Mouse (Mus musculus) lung, postnatal 0 days (tissue): ENCODE measurements around the gene Nob1. TPM values are rescaled to one million over a fixed set of nuclear protein-coding genes. Genes with fewer than 3 reads are reported as not detected.

ENCODE experiments used
- ATAC-seq: fragments of 200-750 bp; cut with Nextera tagmentation; 2 replicates; pipeline ENCODE4 v1.8.0; 2017; ENCODE audit warnings: moderate library complexity
- DNase-seq: peaks from one replicate; pipeline ENCODE4 v3.0.0-alpha.2; 2016; ENCODE audit warnings: low spot score
- H3K27ac ChIP-seq: fragments of 300-500 bp; sonication (generic); 2 replicates; pipeline ENCODE4 v1.5.1; 2014; ENCODE audit warnings: antibody characterized with exemption, mild to moderate bottlenecking, low read length, mixed read lengths
- H3K27me3 ChIP-seq: fragments of 300-500 bp; sonication (generic); replicated peaks from 2 replicates; pipeline ENCODE4 v1.6.1; 2014; ENCODE audit warnings: low read length, mixed read lengths; ENCODE audit not compliant: insufficient read depth
- H3K36me3 ChIP-seq: fragments of 300-500 bp; sonication (generic); 2 replicates; pipeline ENCODE4 v1.6.1; 2014; ENCODE audit warnings: low read length, mixed read lengths; ENCODE audit not compliant: insufficient read depth
- H3K4me1 ChIP-seq: fragments of 300-500 bp; sonication (generic); 2 replicates; pipeline ENCODE4 v1.6.1; 2014; ENCODE audit warnings: antibody characterized with exemption, low read depth, low read length, mixed read lengths; ENCODE audit not compliant: insufficient read depth
- H3K4me2 ChIP-seq: fragments of 300-500 bp; sonication (generic); replicated peaks from 2 replicates; pipeline ENCODE4 v1.6.1; 2014; ENCODE audit warnings: low read depth, mild to moderate bottlenecking, low read length, moderate library complexity, mixed read lengths
- H3K4me3 ChIP-seq: fragments of 300-500 bp; sonication (generic); 2 replicates; pipeline ENCODE4 v1.5.1; 2014; ENCODE audit warnings: low read depth, low read length
- H3K9ac ChIP-seq: fragments of 300-500 bp; sonication (generic); replicated peaks from 2 replicates; pipeline ENCODE4 v1.6.1; 2014; ENCODE audit warnings: low read depth, mild to moderate bottlenecking
- H3K9me3 ChIP-seq: fragments of 300-500 bp; sonication (generic); 2 replicates; pipeline ENCODE4 v1.6.1; 2016; ENCODE audit warnings: low read length, mixed read lengths
- CTCF ChIP-seq: IDR thresholded peaks from 2 replicates; pipeline ENCODE4 v1.5.1; 2016; ENCODE audit warnings: antibody characterized with exemption, mild to moderate bottlenecking
- EP300 ChIP-seq: IDR thresholded peaks from 2 replicates; pipeline ENCODE4 v1.6.1; 2016; ENCODE audit warnings: antibody characterized with exemption, mild to moderate bottlenecking, control low read depth
- WGBS: fragments of 180-500 bp; shearing (Covaris S2); extraction: QIAGEN DNeasy Blood & Tissue Kit; methylation state at CpG from one replicate; pipeline ENCODE4 v1.1.7; 2014; 5-methylcytosine and 5-hydroxymethylcytosine counted together
- polyA plus RNA-seq: library from polyadenylated mRNA; unstranded; fragments of >200 nt; fragmentation: Nextera tagmentation; extraction: Ambion mirVana; gene quantifications from 2 replicates; pipeline ENCODE4 v1.2.1, GENCODE M21; 2015

Gene Nob1
- polyA plus RNA-seq, 1 experiment from 2014 or later = 26.4 TPM

DNA sequence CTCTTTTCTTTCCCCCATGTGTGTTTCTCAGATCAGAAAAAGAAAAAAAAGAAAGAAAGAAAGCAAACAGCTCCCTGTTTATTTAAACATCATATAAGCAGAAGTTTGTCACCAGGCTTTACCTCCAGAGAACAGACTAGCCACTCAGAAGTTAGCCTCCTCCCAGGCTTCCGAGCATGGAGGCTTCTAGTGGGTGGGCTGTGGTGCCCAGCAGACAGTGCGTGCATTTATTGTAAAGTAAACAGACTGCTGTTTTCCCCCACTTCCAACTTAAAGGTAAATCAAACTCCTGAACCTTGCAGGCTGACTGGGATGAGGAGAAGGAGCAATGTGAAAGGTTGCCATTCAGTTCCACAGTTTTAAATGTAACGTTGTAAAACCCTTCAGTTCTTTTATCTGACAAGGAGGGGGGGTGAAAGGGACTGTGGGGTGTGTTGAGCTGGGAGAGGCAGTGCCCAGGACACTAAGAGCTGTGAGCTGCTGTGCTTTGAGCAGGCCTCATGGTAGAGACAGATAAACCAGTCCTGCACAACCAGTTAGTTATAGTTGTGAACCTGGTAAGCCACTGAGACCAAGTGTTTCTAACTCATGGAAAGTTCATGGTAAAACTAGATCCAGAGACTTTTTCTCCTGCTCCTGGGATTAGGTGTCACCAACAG is 40.6 kb upstream of the Nob1 start:
- Histone ChIP-seq H3K4me1 (no peaks in the 10 kb centered on the region), H3K4me2 (no peak overlapping the region), H3K4me3 (no peak overlapping the region), H3K36me3 (peaks cover 7% of the 10 kb centered on the region; the same call in 1 of the 2 replicates), H3K9ac (no peak overlapping the region), H3K9me3 (no peaks in the 10 kb centered on the region), H3K27ac (no peak overlapping the region), H3K27me3 (no peaks in the 10 kb centered on the region)
- 39% methylated on average over 3 of the region's 3 CpGs for WGBS
- no peak for TF ChIP-seq CTCF
- no peak for TF ChIP-seq EP300
- DNase-seq = no peak
- no peak for ATAC-seq

- H3K4me3 ChIP-seq = no peak overlapping the region
- ATAC-seq (no peak), DNase-seq (no peak)
- no peak for TF ChIP-seq EP300
- TF ChIP-seq CTCF = no peak
- no peaks in the 10 kb centered on the region for H3K9me3 ChIP-seq
- no peaks in the 10 kb centered on the region for H3K4me1 ChIP-seq
- 63% methylated on average over 5 of the region's 5 CpGs for WGBS
- H3K4me2 ChIP-seq = no peak overlapping the region
- H3K27me3 ChIP-seq = no peaks in the 10 kb centered on the region
- no peak overlapping the region for H3K27ac ChIP-seq
- H3K9ac ChIP-seq = no peak overlapping the region
- peaks cover 7% of the 10 kb centered on the region; the same call in 1 of the 2 replicates for H3K36me3 ChIP-seq
Observed at GRCm38 (mm10) chr8:107462423-107462822, 37.6 kb upstream of the Nob1 start.

GRCm38 (mm10) chr8:107458281-107458680 is 33.4 kb upstream of the Nob1 start:
- ATAC-seq = no peak
- H3K27me3 ChIP-seq = no peaks in the 10 kb centered on the region
- TF ChIP-seq EP300 (no peak), CTCF (no peak)
- H3K4me3 ChIP-seq = no peak overlapping the region
- DNase-seq = no peak
- H3K36me3 ChIP-seq = peaks cover 11% of the 10 kb centered on the region; the same call in 1 of the 2 replicates
- no peak overlapping the region for H3K4me2 ChIP-seq
- no peak overlapping the region for H3K9ac ChIP-seq
- 95% methylated on average over 6 of the region's 6 CpGs for WGBS
- no peaks in the 10 kb centered on the region for H3K9me3 ChIP-seq
- H3K27ac ChIP-seq = no peak overlapping the region
- no peaks in the 10 kb centered on the region for H3K4me1 ChIP-seq

GRCm38 (mm10) chr8:107457725-107458124 is 32.9 kb upstream of the Nob1 start:
- Histone ChIP-seq H3K27me3 (no peaks in the 10 kb centered on the region), H3K27ac (no peak overlapping the region), H3K4me2 (no peak overlapping the region), H3K9ac (no peak overlapping the region), H3K4me3 (no peak overlapping the region), H3K36me3 (peaks cover 11% of the 10 kb centered on the region; the same call in 1 of the 2 replicates), H3K4me1 (no peaks in the 10 kb centered on the region), H3K9me3 (no peaks in the 10 kb centered on the region)
- 0 out of 2 replicates have a peak, but pooled peaks have one; percentile 12 for ATAC-seq
- TF ChIP-seq CTCF (no peak), EP300 (no peak)
- DNase-seq = no peak
- 66% methylated on average over 4 of the region's 4 CpGs for WGBS

- peak; percentile 38; the same call in 1 of the 2 replicates for ATAC-seq
- peak; percentile 85 for DNase-seq
- Histone ChIP-seq H3K36me3 (0 out of 2 replicates have a peak, but pooled peaks cover 4% of the 10 kb centered on the region), H3K9ac (no peak overlapping the region), H3K4me1 (no peaks in the 10 kb centered on the region), H3K27me3 (no peaks in the 10 kb centered on the region), H3K4me3 (no peak overlapping the region), H3K4me2 (no peak overlapping the region), H3K9me3 (no peaks in the 10 kb centered on the region), H3K27ac (no peak overlapping the region)
- 3% methylated on average over 3 of the region's 3 CpGs for WGBS
- TF ChIP-seq EP300 (no peak), CTCF (peak; percentile 95)
Observed at GRCm38 (mm10) chr8:107455268-107455667, 30.4 kb upstream of the Nob1 start.

DNA sequence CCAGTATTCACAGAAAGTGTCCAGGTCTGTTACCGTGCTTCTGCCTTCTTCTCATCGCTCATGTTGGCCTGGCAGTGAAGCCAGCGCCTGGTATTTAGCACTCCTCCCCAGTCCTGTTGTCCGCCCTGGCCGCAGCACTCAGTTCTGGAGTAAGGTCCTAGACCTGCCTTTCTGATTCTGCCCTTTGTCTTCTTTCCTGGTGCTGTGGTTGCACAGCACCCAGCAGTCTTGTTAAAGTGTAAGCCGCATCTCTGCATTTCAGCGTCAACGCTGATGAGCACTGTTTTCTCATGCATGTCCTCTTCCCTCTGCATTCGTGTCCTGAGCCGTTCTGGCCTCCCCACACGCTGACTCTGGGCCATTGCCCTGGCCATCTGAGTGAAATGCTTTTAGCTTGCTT is 28.5 kb upstream of the Nob1 start:
- no peak for ATAC-seq
- H3K4me3 ChIP-seq = no peak overlapping the region
- no peak overlapping the region for H3K4me2 ChIP-seq
- no peaks in the 10 kb centered on the region for H3K9me3 ChIP-seq
- H3K4me1 ChIP-seq = no peaks in the 10 kb centered on the region
- no peak overlapping the region for H3K27ac ChIP-seq
- 0 out of 2 replicates have a peak, but pooled peaks cover 4% of the 10 kb centered on the region for H3K36me3 ChIP-seq
- no peak for TF ChIP-seq EP300
- no peak for TF ChIP-seq CTCF
- H3K9ac ChIP-seq = no peak overlapping the region
- WGBS = 96% methylated on average over 11 of the region's 11 CpGs
- no peak for DNase-seq
- H3K27me3 ChIP-seq = no peaks in the 10 kb centered on the region
